Mouse (Mus musculus): ENCODE measurements around the gene Gpbp1l1.

DNA sequence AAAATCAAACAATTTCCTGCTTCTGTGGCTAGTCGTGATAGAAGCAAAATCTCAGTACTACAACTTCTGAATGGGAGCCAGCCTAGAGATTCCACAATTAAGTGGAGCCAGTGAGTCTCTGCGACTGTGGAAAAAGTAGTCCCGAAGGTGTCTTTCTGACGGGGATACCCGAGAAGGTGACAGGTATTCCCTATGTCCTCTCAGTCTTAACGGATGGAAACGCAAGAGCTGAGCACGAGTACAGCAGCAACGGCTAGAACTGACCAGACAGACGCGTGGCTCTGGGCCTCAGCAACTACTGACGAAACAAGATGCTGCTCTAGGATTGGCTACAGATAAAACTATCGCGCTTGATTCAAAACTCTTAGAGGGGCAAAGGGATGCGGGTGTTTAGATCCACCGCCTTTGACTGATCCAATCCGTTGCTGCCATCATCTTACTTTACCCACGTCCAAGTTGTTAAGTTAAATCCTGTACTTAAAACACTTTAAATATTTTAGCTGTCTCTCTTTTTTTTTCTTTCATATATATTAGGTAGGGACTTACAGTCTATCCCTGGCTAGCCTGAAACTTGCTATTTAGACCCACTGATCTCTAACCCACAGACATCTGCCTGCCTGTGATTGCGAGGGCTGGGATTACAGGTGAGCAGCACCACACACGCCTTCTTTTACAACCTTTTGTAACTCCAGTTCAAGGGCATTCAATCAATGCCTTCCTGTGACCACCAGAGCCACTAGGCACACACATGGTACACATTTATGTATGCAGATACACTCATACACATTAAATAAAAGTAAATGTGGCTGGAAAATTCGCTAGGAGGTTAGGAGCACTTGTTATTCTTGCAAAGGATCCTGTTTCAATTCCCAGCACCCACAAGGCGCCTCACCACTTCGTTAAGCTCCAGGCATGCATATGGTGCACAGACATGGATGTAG lies 70.5 kb downstream of the Gpbp1l1 start, which contains the start of gene Nasp:
- TF ChIP-seq GATA1 (IDR thresholded peaks at IDR 0.05; ENCODE audit: low read length) (no peak), TAL1 (IDR thresholded peaks at IDR 0.05; ENCODE audit: low read length) (no peak)

Data from erythroblast, embryonic 14.5 days (primary cell).